Mouse (Mus musculus) bone marrow, adult 2 months (tissue): ENCODE data around the gene Ywhab.

Experiments
- CTCF ChIP-seq: fragments of 200-500 bp; IDR thresholded peaks from 2 replicates; pipeline ENCODE4 v1.5.1; 2011; ENCODE audit warnings: low read length, control low read depth; ENCODE audit not compliant: control insufficient read depth, insufficient read depth
- POLR2A ChIP-seq: fragments of 200-500 bp; IDR thresholded peaks from 2 replicates; pipeline ENCODE4 v1.6.1; 2011; ENCODE audit warnings: low read depth, mild to moderate bottlenecking, control low read depth, low read length, borderline replicate concordance; ENCODE audit not compliant: control insufficient read depth

DNA sequence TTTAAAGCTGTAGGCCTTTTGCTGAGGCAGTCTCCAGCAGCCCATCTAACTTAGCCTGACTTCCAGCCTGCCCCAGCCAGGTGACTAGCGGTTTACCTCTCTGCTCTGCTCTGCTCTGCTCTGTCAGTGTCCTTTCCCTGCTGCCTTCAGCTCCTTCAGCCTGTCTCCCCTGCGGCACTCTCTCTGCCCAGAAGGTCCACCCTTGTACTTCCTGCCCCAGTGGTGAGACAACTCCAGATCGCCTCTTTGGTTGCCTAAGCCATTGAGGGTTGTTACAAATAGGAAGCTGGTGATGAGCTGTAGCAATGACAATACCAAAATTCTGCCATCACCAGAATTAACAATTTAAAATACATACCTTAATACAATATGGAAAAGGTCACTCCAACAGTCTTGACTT lies 16.2 kb downstream of the Ywhab start:
- no peak for TF ChIP-seq POLR2A
- no peak for TF ChIP-seq CTCF
